Mouse (Mus musculus) leukemia stem cell, adult 10-12 weeks (primary cell): Measurements from ENCODE around the gene Bcl9. TPM values are rescaled to one million over a fixed set of nuclear protein-coding genes. Genes with fewer than 3 reads are reported as not detected.

Source experiments
- polyA plus RNA-seq: library from polyadenylated mRNA; stranded (reverse); fragments of >175 nt; gene quantifications from 2 replicates; pipeline ENCODE4 v1.2.3, GENCODE M21; 2012; ENCODE audit warnings: low replicate concordance

Bcl9 gene
- 5.2 and 8.5 TPM in 2 replicates for polyA plus RNA-seq

GRCm38 (mm10) chr3:97297553-97298432, at the start of gene Bcl9:
TSS of gene Bcl9 (minus strand) at chr3:97297917.

GRCm38 (mm10) chr3:97158611-97159508, 138.9 kb downstream of the Bcl9 start, which contains the start of gene Acp6:
TSS of gene Acp6 (plus strand) at chr3:97158777.

Other genes starting within 250 kb of the Bcl9 start
- gene Acp6, start 139.1 kb downstream of the Bcl9 start, polyA plus RNA-seq: 7.9 and 11.0 TPM in 2 replicates
- not detected in 2 replicates for gene Olfr1402, start 124.1 kb upstream of the Bcl9 start, polyA plus RNA-seq